Comparison of ENCODE assay signal across 9 mouse cellular contexts in the genomic region with DNA sequence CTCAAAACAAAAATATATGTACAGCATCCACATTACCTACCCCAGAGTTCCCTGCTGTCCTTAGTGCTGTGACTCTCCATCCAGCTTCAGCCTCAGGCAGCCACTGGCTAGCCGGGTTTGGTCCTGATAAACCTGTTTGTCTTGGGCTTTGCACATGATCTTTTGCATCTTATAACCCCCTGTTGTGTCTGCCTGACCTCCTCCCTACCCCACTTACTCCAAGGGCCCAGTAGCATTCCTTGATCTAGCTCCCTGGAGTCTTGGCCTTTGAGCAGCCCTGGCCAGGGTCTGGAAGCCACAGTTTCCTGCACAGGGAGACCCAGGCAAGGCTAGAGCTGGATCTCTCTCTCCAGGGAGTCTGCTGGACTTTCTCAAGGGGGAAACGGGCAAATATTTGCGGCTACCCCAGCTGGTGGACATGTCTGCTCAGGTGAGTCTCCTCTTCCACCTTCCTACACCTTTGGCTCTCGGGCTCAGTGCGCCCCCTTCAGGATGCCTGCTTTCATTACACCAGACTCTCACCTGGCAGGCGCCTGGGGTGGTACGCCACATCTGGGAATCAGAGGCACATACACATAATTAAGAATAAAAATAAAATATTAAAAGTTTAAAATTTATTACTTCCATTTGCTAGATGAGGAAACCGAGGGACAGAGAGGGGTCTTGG. TPM values are rescaled to one million over a fixed set of nuclear protein-coding genes. Genes with fewer than 3 reads are reported as not detected.
DNase-seq lines count a peak whose midpoint lies in the region; ATAC-seq and TF ChIP-seq lines count a peak whose summit lies in the region.
"Had no signal": no experiment of that assay in that cellular context is flagged by ENCODE, and none has a peak within 500 bp of the region (broad histone marks: within the 10 kb centered on the region; RNA-seq: fewer than 3 reads in every experiment).

No protein-coding gene starts in this region.

- H3K27me3 ChIP-seq in embryonic facial prominence, embryonic 10.5 days (replicated peaks; ENCODE audit: low read depth, poor library complexity, severe bottlenecking), result no peaks in the 10 kb centered on the region

- peak overlapping the region; percentile 99; the same call in 1 of the 2 replicates for H3K27ac ChIP-seq in embryonic facial prominence, embryonic 10.5 days (replicated peaks)

- no peaks in the 10 kb centered on the region for H3K9me3 ChIP-seq in embryonic facial prominence, embryonic 10.5 days

- no peak for TF ChIP-seq POLR2A in lung, adult 2 months (IDR thresholded peaks at IDR 0.05; ENCODE audit: borderline replicate concordance, extremely low read depth, low read depth, low read length)

- peaks cover 76% of the 10 kb centered on the region for H3K36me3 ChIP-seq in embryonic facial prominence, embryonic 10.5 days (replicated peaks)

- peak; percentile 66 for DNase-seq in CD4-positive, CD25-positive, alpha-beta regulatory T cell, adult 2 months (ENCODE audit: low read depth, low spot score)
- DNase-seq in lung, adult 2 months, result peak; percentile 60
- no peak for DNase-seq in lung, postnatal 25 days (ENCODE audit: low spot score)
- no peak for DNase-seq in embryonic facial prominence, embryonic 10.5 days (ENCODE audit: low spot score)
- peak; percentile 29 to 59 for DNase-seq in spleen, postnatal 10 days (ENCODE audit: low spot score in 2 of 2)
- no peak for DNase-seq in embryo, embryonic 10.5 days (ENCODE audit: low spot score)
- DNase-seq in ovary, postnatal 10 days (ENCODE audit: low spot score), result no peak
- DNase-seq: right cerebral cortex, postnatal 25 days had no signal

- no peaks in the 10 kb centered on the region for H3K4me1 ChIP-seq in lung, adult 2 months (ENCODE audit: control insufficient read depth, insufficient read depth, low read length)
- peaks cover 97% of the 10 kb centered on the region for H3K4me1 ChIP-seq in embryonic facial prominence, embryonic 10.5 days

- no peak overlapping the region for H3K4me3 ChIP-seq in lung, adult 2 months (replicated peaks; ENCODE audit: extremely low read depth, low read depth, low read length)
- no peak overlapping the region for H3K4me3 ChIP-seq in embryonic facial prominence, embryonic 10.5 days

- WGBS in lung, adult 2 months, result 69% methylated on average over 8 of the region's 8 CpGs
- 57% methylated on average over 8 of the region's 8 CpGs for WGBS in embryonic facial prominence, embryonic 10.5 days

- TF ChIP-seq CTCF in lung, adult 2 months (IDR thresholded peaks at IDR 0.05; ENCODE audit: insufficient read depth, low read length), result peak; percentile 59

- ATAC-seq in CD4-positive, CD25-positive, alpha-beta regulatory T cell, adult 4 months, result no peak

RNA-seq across cellular contexts. Expression of a gene that starts 50.0 kb away (rescaled TPM):
- 1 to 10 TPM; 1.6 to 2.0 TPM for polyA plus RNA-seq in CD4-positive, CD25-positive, alpha-beta regulatory T cell, adult 4 months (2017; shearing (Covaris generic))
- 59.8 and 62.3 TPM in 2 replicates for polyA plus RNA-seq in lung, adult 2 months (2012; rRNA removed)
- polyA plus RNA-seq in embryonic facial prominence, embryonic 10.5 days (2016; fragmentation: Nextera tagmentation; extraction: Ambion mirVana), result 22.1 and 23.1 TPM in 2 replicates

Comparison
In these comparisons a context has a peak if more than half of its experiments do, and no peak if none do; other contexts are left out.
1. DNase-seq: peak in CD4-positive, CD25-positive, alpha-beta regulatory T cell, adult 2 months (single experiment), lung, adult 2 months (single experiment) and spleen, postnatal 10 days (2 of 2); none in lung, postnatal 25 days (single experiment), embryonic facial prominence, embryonic 10.5 days (single experiment), embryo, embryonic 10.5 days (single experiment) and ovary, postnatal 10 days (single experiment).